Mouse (Mus musculus): ENCODE measurements at regions not wholly inside any gene's neighbourhood (a gene's known extent, or its start where the extent isn't known, plus 50 kb on each side); places are given as distances from the start of the nearest gene placed in this dataset.

GRCm38 (mm10) chr3:61467158-61467557 is 101.4 kb upstream of the B430305J03Rik start:
- DNase-seq, result peak; percentile 45 to 56

- no peak for DNase-seq
These were observed 100.9 kb upstream of the B430305J03Rik start for GRCm38 (mm10) chr3:61466641-61467040.

- DNase-seq, result no peak
These were observed 94.3 kb upstream of the B430305J03Rik start for GRCm38 (mm10) chr3:61460076-61460475.

- no peak for DNase-seq
These were observed 90.8 kb upstream of the B430305J03Rik start for GRCm38 (mm10) chr3:61456598-61456997.

- DNase-seq, result no peak
These were observed 76.4 kb upstream of the B430305J03Rik start for GRCm38 (mm10) chr3:61442000-61442739.

- no peak for DNase-seq
These were observed 75.7 kb upstream of the B430305J03Rik start for GRCm38 (mm10) chr3:61441445-61441844.

GRCm38 (mm10) chr3:61428713-61429112 is 63.0 kb upstream of the B430305J03Rik start:
- DNase-seq, result no peak

GRCm38 (mm10) chr3:61423945-61424344 is 58.2 kb upstream of the B430305J03Rik start:
- DNase-seq, result peak; percentile 24 to 36

- DNase-seq, result no peak
These were observed 54.0 kb upstream of the B430305J03Rik start for GRCm38 (mm10) chr3:61419706-61420105.

GRCm38 (mm10) chr3:61418096-61418495 is 52.3 kb upstream of the B430305J03Rik start:
- peak; percentile 27 to 48 for DNase-seq
